Mouse (Mus musculus): ENCODE data around the gene Dtl. TPM values are rescaled to one million over a fixed set of nuclear protein-coding genes. Genes with fewer than 3 reads are reported as not detected.
"Not testable (repeated sequence)": the region's sequence is repeated elsewhere in the genome, so short reads cannot be mapped to it uniquely, and the experiment has no call there.

Gene Dtl
- total RNA-seq, 2 experiments from 2014 or later, result 1.2 TPM

DNA sequence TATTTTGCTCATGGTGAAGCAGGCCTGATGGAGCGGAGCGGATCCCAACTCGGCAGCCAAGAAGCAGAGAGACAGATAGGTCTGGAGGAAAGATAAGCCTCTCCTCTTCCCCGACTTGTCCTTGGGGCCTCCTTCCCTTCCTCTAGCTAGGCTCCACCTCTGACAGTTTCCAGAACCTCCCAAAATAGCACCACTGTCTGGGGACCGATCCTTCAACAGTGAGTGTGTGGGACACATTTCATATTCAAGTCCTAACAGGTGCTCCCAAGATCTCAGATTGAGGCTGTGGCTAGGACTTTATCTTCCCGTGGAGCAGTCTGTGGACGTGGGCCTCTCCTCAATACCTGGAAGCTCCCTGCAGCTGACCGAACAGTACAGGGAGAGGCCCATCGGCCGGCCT lies 54.7 kb downstream of the Dtl start:
- DNase-seq (ENCODE audit: extremely low spot score in 1 of 2, low spot score in 1 of 2), result no peak

DNA sequence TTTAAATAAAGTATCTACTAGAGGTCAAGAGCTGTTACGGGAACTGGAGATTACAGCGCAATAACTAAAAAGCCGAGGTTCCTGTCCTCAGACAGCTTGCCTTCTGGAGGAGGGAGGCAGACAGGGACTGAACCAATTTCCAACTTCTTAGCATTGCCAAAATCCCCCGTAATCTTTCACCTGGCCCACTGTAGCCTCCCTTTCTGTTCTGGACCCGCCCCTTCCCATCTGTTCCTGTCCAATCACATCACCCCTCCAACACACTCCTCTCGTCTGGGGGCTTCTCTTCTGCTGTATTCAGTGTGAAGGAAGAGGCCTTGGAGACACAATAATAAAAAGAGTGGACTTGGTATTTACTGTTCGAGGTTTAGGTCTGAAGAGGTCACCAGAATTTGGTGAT lies 55.1 kb downstream of the Dtl start:
- no peak for DNase-seq (ENCODE audit: extremely low spot score in 1 of 2, low spot score in 1 of 2)

DNA sequence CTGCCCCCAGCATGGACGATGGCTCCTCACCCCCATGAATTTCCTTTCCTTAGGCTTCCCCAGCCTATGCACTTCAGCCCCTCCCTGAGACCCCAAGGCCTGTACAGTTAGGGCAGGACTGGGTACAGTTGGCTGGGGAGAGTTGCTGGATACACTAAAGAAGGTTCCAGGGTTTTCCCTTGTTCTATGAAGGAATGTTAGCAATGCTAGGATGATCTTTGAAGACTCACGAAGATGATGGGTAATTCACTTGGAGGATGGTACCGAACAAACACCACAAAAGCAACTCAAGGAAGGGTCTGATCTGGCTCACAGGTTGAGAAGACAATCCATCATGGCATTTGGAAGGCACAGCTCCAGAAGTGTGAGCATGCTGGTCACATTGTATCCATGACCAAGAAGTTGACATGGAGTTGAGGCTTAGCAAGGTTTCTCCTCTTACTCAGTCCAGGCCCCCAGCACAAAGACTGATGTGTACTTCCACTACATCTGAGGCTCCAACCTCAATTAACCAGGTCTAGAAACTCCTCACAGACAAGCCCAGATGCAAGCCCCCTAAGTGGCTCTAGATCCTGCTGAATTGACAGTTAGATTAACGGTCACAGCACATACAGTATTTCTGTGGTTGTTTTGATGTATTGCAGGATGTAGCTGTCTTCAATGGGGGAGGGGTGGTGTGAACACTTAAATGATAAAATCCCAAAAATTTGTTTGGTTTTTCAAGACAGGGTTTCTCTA lies 55.8 kb downstream of the Dtl start:
- no peak for DNase-seq (ENCODE audit: extremely low spot score in 1 of 2, low spot score in 1 of 2)

DNA sequence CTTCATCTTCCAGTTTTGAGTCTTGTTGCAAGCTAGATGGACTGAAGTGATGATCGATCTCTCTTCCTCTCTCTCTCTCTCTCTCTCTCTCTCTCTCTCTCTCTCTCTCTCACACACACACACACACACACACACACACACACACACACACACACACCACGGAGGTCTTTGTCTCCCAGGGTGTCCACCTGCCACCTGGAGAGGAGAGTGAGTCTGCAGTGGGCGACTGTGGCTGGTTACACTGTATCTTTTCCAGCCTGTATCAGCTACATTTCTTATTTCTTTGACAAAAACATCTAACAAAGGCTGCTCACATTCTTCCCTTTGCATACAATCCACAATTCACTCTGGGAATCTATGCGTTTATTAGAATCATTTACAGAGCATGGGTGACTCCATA lies 56.4 kb downstream of the Dtl start:
- DNase-seq (ENCODE audit: extremely low spot score in 1 of 2, low spot score in 1 of 2), result no peak

DNA sequence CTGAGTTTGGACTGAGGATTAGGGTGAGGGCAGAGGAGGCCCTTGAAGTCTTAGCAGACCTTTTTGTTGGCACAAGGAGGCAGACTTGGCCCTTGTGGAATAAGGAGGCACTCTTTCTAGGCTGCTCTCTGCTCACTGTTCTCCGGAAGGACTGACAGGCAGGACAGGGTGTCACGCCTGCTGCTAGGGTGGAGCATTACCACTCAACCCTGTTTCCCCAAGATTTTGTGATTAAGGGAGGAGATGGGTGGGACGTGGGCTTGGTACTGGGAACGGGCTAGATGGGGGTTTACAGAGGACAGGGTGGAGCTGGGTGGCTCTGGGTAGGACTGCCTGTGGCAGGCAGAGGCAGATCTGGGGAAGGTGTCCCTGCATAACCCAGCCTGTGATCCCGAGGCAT lies 57.4 kb downstream of the Dtl start:
- no peak for DNase-seq (ENCODE audit: extremely low spot score in 1 of 2, low spot score in 1 of 2)

DNA sequence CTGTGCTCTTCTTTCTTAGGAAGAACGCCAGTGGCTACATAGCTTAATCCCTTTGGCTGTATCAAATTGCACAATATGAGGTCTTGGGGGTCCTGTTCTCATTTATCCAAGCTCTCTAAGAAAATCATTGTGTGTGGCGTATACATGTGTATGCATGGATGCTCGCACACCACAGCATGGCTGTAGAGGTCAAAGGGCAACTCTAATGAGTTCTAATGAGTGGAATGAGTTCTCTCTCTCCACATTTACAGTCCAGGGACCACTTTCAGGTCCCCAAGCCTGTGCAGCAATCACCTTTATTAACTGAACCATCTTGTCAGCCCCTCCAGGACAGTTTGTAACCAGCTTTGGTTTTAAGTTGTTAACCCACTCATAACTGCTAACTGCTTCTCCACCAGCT lies 58.3 kb downstream of the Dtl start:
- no peak for DNase-seq (ENCODE audit: extremely low spot score in 1 of 2, low spot score in 1 of 2)

DNA sequence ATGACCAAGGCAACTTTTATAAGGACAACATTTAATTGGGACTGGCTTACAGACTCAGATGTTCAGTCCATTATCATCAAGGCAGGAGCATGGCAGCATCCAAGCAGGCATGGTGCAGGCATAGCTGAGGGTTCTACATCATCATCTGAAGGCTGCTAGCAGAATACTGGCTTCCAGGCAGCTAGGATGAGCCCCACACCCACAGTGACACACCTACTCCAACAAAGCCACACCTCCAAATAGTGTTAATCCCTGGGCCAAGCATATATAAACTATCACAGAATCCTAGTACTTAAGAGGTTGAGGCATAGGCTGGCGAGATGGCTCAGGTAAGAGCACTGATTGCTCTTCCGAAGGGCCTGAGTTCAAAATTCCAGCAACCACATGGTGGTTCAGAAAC lies 59.0 kb downstream of the Dtl start:
- not testable (repeated sequence) for DNase-seq (ENCODE audit: extremely low spot score in 1 of 2, low spot score in 1 of 2)

DNA sequence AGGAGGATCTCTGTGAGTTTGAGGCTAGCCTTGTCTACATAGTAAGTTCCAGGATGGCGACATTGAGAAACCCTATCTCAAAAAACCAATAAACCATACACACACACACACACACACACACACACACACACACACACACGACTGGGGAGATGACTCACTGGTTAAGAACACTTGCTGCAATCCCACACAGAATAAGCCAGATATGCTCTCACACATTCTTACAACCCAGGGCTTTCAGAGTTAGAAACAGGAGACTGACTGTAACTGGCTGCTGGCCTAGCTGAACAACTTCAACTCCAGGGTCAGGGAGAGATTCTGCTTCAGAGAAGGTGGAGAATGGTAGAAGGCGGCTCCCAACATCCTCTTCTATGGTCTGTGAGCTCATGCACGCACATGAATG lies 62.1 kb downstream of the Dtl start:
- DNase-seq (ENCODE audit: extremely low spot score in 1 of 2, low spot score in 1 of 2), result no peak

DNA sequence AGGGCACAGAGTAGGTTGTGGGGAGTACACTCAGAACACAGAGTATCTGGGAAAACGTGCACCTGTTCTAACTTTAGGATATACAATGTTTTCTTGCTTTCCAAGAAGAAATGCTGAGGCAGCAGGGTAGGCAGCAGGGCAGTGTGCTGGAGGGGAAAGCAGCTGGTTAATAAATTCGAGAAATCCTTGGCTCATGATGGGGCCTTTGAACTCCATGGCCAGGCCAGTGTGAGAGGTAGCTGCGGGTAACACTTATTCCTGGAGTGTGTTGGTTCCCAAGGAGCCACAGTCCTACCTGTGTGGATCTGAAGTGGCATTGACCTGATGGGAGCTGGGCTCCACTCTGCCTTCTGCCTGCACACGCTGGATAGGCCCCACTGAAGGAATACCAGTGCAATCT lies 63.0 kb downstream of the Dtl start:
- no peak for DNase-seq (ENCODE audit: extremely low spot score in 1 of 2, low spot score in 1 of 2)

DNA sequence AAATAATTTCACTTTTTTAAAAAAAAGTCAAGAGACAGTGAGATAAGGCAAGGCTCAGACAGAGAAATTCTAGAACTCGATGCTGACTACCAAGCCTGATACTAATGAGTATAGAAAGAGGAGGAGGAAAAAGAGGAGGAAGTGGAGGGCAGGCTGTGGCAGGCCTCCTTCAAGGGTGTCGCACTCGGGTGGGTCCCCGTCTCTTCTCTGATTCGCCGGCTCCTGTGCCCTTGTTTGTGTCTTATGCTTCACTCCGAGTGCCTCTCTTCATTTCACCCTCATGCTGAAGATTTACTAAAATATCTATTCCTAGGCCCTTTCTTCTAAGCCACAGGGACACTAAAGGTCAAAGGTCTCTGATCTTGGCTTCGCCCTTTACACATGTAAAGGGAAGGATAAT lies 63.8 kb downstream of the Dtl start:
- no peak for DNase-seq (ENCODE audit: extremely low spot score in 1 of 2, low spot score in 1 of 2)

DNA sequence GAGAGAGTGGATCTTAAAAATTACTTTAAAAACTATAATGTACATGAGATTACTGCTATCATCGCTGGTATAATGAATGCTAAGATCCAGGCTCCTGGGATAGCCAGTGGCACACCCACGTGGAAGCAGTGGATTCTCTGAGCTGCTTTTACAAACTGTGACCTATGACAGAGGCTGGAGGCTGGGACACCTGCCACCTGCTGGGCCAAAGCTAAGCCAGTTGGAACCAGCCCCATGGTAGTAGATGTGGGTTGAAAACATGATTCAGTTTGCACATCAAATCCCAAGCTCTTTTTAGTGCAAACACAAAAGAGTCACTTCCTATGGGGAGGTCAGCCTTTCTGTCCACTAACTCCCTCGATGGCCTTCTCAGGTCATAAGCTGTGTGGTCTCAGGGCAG lies 65.5 kb downstream of the Dtl start:
- no peak for DNase-seq (ENCODE audit: extremely low spot score in 1 of 2, low spot score in 1 of 2)

DNA sequence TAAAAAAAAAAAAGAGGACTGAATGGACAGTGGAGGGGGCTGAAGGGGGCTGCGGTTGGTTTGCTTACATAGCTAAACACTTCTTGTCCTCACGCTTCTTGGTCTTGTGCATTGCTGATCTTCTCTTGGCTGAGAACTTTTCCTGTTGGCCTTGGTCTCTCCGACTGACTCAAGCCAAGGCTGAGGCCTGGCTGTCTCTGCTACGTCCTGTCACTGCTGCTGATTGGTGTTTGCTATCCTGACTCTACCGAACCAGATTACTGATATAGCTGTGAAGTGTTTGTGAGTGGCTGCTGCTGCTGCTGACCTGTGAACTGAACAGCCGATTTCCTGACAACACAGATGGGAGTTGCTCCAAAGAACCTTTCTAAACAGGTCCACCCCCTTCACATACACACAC lies 66.2 kb downstream of the Dtl start:
- no peak for DNase-seq (ENCODE audit: extremely low spot score in 1 of 2, low spot score in 1 of 2)

DNA sequence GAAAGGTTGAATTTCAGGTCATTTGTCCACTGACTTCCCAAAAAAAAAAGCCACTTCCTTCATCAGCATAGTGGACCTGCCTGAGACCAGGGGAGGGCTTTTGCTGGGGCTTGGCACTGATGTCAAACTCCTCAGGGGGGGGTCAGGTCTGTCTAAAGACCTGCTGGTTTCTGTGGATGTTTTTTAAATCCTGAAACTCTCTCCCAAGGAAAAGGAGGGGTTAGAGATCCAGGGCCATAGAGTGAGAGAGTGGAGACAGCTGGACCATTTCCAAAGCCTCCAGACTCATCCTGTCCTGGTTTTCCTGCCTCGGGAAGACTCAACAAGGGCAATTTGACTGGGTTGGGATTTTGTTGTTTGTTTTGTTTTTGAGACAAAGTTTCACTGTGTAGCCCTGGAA lies 68.6 kb downstream of the Dtl start:
- DNase-seq (ENCODE audit: extremely low spot score in 1 of 2, low spot score in 1 of 2), result no peak

DNA sequence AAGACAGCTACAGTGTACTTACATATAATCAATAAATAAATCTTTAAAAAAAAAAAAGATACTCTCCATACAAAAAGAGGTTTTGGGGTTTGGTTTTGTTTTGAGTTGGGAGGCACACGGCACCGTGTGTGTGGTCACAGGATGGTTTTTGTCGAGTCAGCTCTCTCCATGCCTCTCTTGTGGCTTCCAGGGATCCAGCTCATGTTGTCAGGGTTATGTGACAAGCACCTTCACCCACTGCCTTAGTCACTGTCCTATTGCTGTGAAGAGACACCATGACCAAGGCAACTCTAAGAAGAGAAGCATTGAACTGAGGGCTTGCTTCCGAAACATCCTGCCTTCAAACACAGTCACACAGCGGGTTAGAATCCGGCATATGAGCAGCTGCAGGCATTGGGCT lies 75.7 kb downstream of the Dtl start:
- DNase-seq (ENCODE audit: extremely low spot score in 1 of 2, low spot score in 1 of 2), result no peak

DNA sequence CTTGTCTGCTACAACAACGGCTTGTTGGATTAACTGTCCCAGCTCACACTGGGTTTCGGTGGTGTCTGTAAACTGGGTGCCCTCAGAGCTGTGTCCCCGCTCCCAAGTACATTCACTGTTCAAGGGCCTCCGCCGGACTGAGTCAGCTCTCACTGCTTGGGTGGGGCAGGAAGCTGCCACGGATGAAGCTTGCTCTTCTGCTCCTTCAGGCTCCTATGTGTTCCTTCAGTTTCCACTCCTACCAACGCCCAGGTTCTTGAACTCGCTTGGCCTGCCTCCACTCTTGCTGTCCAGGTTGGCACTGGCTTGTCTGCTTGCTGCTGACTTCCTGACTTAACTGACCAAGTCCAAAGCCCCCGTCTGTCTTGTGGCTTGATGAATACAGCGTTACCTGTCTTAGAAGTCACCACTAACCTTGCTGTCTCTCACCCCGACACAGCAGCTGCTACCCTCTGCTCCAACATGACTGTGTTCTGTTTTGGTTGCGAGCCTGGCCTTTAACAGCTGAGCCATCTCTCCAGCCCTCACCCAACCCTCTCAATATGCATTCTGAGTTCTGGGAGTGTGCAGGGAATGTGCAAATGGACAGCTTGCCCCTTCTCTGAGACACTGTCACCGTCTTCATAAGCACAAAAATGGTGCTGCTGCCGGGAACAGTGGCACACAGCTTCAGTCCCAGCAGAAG lies 76.9 kb downstream of the Dtl start:
- no peak for DNase-seq (ENCODE audit: extremely low spot score in 1 of 2, low spot score in 1 of 2)

DNA sequence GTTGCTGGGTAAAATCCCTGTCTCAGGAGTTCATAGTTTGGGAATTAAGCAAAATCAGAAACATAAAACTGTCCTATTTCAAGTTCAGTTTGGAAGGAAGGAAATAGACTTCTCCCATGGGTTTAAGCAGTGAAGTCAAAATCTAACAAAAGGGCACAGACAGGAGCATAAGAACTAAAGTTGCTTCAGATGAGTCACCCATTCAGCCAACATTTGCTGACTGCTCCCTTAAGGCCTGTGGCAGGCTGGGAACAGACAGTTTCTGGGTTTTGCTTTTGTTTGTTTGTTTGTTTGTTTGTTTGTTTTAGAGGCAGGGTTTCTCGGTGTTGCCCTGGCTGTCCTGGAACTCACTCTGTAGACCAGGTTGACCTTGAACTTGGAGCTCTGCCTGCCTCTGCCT lies 78.7 kb downstream of the Dtl start:
- DNase-seq (ENCODE audit: extremely low spot score in 1 of 2, low spot score in 1 of 2), result no peak

DNA sequence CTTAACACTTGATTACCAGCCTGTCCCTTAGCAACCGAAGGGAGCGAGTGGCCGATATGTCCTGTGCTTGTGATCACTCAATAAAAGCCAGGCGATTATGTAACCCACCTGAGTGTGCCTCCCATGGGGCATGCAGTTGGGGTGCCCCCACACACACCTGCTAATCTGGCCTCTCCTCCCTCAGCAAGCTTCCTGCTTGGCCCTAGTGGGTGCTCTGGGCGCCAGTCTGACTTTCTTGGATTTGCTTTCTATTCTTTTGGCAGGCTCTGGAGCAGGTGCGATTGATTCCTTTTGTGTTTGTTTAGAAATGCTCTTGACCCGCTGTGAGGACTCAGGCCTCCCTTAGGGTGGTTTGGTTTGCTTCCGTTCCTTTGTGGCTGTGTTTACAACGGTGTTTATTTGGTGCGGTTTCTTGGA lies 80.3 kb downstream of the Dtl start:
- no peak for DNase-seq (ENCODE audit: extremely low spot score in 1 of 2, low spot score in 1 of 2)

DNA sequence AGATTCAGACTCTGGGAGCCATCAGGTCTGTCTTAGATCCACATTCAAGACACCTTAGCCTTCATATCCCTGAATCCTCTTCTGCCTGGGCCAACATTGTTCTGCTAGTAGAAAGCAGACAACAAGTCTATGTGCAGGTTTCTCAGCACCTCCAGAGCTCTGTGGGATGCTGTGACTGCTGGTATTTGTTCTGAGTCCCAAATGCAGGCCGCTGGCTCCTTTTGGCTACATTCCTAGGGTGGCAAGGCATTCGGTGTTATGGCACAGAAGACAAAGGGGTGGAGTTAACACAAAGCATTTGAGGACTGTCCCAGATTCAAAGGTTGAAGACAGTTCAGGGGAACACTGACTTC lies 81.1 kb downstream of the Dtl start:
- DNase-seq (ENCODE audit: extremely low spot score in 1 of 2, low spot score in 1 of 2), result no peak

DNA sequence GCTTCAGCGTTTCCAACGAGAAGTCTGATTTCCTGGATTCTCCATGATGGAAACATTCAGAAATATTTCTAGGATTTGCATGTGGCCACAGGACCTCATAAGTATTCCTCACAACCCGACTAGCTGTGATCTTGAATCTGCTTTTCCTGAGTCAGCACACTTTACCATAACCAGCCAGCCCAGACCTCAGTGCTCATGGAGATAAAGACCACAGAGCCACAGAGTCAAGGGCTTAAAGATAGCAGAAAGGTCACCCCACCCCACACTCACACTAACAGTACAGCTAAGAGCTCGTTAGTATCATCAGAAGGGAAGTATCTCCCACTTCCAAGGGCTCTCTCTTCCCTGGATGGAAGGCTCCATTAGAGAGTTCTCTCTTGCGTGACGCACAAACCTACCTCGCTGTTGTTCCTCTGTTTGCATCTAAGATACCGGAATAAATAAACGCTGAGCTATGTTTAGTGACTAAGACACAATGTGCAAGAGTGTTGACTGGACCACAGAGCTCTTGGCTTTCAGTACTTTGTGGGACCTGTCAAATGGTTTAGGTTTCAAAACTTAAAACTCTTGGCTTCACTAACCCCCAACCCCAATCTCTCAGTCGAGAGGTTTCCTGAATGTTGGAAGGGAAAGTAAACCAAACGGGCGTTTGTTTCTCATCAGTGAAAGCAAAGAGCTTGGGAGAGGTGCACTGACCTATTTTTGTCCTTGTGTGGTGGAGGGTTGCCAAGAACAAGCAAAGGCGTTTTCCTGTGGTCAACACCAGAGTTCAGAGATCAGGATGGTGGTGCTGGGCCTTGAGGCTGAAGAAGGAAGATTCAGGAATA lies 81.7 kb downstream of the Dtl start:
- no peak for DNase-seq (ENCODE audit: extremely low spot score in 1 of 2, low spot score in 1 of 2)

DNA sequence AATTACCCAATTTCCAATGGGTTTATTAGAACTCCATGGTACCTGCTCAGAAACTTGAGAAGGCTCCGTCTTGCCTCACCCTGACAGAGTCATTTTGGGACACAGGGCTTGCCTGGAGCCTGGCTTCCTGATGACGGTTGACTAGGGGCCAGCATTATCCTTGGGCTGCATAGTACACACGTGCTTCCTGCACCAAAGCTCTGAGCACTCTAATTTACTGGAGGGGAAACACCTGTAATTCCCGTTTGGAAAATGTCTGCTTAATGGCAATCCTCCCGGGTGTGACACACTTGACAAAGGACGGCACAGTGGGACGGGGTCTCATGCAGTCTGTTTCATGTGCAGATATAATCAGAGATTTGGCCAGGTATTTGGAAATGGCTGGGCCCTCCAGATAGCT lies 84.9 kb downstream of the Dtl start:
- no peak for DNase-seq (ENCODE audit: extremely low spot score in 1 of 2, low spot score in 1 of 2)
